Mouse (Mus musculus) testis, adult 2 months (tissue): ENCODE data around the gene Gadl1.

Experiments used
- CTCF ChIP-seq: fragments of 200-500 bp; IDR thresholded peaks from 2 replicates; pipeline ENCODE4 v1.5.1; 2012; ENCODE audit warnings: low read depth, mild to moderate bottlenecking, inconsistent platforms, low read length, moderate library complexity; ENCODE audit not compliant: control insufficient read depth, insufficient read depth, insufficient replicate concordance
- POLR2A ChIP-seq: fragments of 200-500 bp; IDR thresholded peaks from 2 replicates; pipeline ENCODE4 v1.6.1; 2012; ENCODE audit warnings: low read depth, mild to moderate bottlenecking, inconsistent platforms, low read length, moderate library complexity; ENCODE audit not compliant: control insufficient read depth

DNA sequence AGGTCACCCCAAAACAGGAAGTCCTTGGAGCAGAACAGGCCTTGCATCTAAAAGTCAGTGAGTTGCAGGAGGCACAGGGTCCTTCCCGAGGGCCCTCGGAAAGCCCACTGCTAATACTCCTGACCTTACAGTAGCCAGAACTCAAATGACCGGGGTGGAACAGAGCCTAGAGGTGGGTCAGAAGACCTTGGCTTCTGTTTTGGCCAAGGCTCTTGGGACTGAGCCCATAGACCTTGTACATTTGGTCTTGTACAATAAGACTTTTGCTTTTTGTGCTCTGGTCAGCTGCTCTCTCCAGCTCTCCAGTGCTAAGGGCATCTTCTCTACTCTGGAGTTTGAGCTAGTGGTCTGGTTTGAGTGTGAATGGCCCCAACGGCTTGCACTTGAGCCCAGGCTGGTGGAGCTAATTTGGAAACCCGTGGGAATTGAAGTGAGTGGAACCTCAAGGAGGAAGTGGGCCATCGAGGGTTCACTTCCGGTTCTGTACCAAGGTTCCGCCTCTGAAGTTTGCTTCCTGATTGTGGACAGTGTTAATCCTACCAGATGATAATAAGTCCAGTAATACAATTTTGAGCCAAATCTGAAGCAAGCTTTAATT is 174.6 kb downstream of the Gadl1 start:
- no peak for TF ChIP-seq CTCF
- TF ChIP-seq POLR2A, result no peak
